Mouse (Mus musculus) E14TG2a.4 (cell line): ENCODE measurements at regions not wholly inside any gene's neighbourhood (a gene's known extent, or its start where the extent isn't known, plus 50 kb on each side); places are given as distances from the start of the nearest gene placed in this dataset.
A peak's percentile ranks its signal among the peaks of the same experiment; 100 is the strongest.

Experiments
- H3K27me3 ChIP-seq: 2 replicates; pipeline ENCODE4 v1.6.1; 2014; ENCODE audit warnings: low read length, control low read depth; ENCODE audit not compliant: insufficient read depth
- H3K36me3 ChIP-seq: 2 replicates; pipeline ENCODE4 v1.6.1; 2014; ENCODE audit warnings: low read length, control low read depth; ENCODE audit not compliant: insufficient read depth
- H3K4me1 ChIP-seq: replicated peaks from 2 replicates; pipeline ENCODE4 v1.6.1; 2014; ENCODE audit warnings: low read depth, low read length, control low read depth
- H3K4me3 ChIP-seq: replicated peaks from 2 replicates; pipeline ENCODE4 v1.5.1; 2014; ENCODE audit warnings: mild to moderate bottlenecking, low read length
- H3K9me3 ChIP-seq: 2 replicates; pipeline ENCODE4 v1.6.1; 2014; ENCODE audit warnings: low read length, control low read depth
- CTCF ChIP-seq: conservative IDR thresholded peaks from 2 replicates; pipeline ENCODE4 v1.5.1; 2014; ENCODE audit warnings: low read length
- NANOG ChIP-seq: IDR thresholded peaks from 2 replicates; pipeline ENCODE4 v1.6.1; 2014; ENCODE audit warnings: borderline replicate concordance, low read length, mixed read lengths
- POU5F1 ChIP-seq: IDR thresholded peaks from 2 replicates; pipeline ENCODE4 v1.6.1; 2014; ENCODE audit warnings: low read length, borderline replicate concordance

- Histone ChIP-seq H3K4me3 (no peak overlapping the region), H3K9me3 (no peaks in the 10 kb centered on the region), H3K4me1 (peaks cover 31% of the 10 kb centered on the region), H3K36me3 (no peaks in the 10 kb centered on the region), H3K27me3 (no peaks in the 10 kb centered on the region)
- TF ChIP-seq CTCF (no peak), NANOG (no peak), POU5F1 (no peak)
These were observed 167.5 kb downstream of the Faxc start for GRCm38 (mm10) chr4:22098605-22099004.

DNA sequence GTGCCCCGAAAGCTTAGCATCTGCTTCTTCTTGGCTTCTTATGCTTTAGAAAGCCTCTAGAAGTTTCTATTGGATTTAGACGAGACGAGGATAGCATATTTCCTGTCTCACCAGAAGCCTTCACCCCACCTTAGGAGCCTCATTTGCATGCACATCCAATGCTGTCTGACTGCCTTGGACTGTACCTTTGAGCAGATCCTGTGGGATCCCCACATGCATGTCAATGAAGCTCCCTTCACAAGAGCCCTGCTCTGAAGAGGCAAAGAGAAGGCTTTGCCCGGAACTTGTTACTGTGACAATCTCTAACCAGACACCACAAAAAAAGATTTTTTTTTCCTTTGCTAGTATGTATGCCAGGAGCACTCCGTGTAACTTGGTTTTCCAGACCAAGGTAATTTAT is 171.3 kb downstream of the Faxc start:
- TF ChIP-seq NANOG (no peak), CTCF (no peak), POU5F1 (no peak)
- Histone ChIP-seq H3K4me1 (peaks cover 5% of the 10 kb centered on the region; the same call in 1 of the 2 replicates), H3K9me3 (no peaks in the 10 kb centered on the region), H3K36me3 (no peaks in the 10 kb centered on the region), H3K27me3 (no peaks in the 10 kb centered on the region), H3K4me3 (no peak overlapping the region)

- Histone ChIP-seq H3K4me3 (no peak overlapping the region), H3K36me3 (no peaks in the 10 kb centered on the region), H3K27me3 (no peaks in the 10 kb centered on the region), H3K4me1 (peaks cover 5% of the 10 kb centered on the region; the same call in 1 of the 2 replicates), H3K9me3 (no peaks in the 10 kb centered on the region)
- TF ChIP-seq CTCF: no peak
- no peak for TF ChIP-seq NANOG
- no peak for TF ChIP-seq POU5F1
These were observed 172.0 kb downstream of the Faxc start for GRCm38 (mm10) chr4:22103001-22103587.

DNA sequence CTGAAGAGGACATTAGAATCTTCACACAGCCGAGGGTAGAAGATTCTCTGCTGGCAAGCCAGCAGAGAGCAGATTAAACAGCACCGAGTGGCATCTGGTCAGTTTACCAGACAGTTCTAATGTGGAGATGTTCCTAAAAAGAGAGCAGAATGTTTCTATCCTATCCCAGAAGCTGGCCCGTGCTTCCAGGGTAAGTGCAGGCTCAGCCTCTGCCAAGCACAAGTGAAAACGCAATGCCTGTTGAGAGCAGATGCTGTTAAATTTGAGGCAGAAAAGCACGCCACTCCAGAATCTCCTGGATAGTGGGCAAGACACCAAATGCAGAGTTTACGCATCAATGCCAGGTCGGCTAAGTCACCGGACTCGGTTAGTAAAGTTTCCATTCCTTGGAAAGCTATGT is 175.8 kb downstream of the Faxc start:
- Histone ChIP-seq H3K36me3 (no peaks in the 10 kb centered on the region), H3K9me3 (peaks cover 2% of the 10 kb centered on the region; the same call in 1 of the 2 replicates), H3K4me1 (peaks cover 5% of the 10 kb centered on the region; the same call in 1 of the 2 replicates), H3K4me3 (no peak overlapping the region), H3K27me3 (no peaks in the 10 kb centered on the region)
- TF ChIP-seq CTCF (no peak), NANOG (no peak), POU5F1 (no peak)

DNA sequence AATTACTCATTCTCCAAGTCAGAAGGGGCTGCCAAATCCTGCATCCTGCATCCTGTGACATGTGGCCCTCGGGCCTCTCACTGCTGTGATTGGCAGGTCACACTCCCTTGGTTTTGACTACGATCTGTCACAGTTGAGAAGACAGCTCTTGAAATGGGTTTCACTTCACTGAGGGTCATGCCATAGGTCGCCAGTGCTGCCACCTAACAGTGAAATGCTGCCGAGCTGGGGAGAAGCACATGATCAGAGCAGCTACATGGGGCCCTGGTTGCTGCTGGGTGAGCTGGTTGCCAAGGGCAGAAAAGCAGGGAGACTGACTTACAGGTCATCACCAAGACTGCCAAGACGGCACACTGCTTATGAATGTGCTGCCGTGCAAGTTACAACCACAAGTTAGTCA is 178.3 kb downstream of the Faxc start:
- no peaks in the 10 kb centered on the region for H3K36me3 ChIP-seq
- TF ChIP-seq CTCF (no peak), NANOG (no peak), POU5F1 (no peak)
- H3K9me3 ChIP-seq: peaks cover 2% of the 10 kb centered on the region; the same call in 1 of the 2 replicates
- H3K4me3 ChIP-seq: no peak overlapping the region
- H3K27me3 ChIP-seq: no peaks in the 10 kb centered on the region
- H3K4me1 ChIP-seq: peaks cover 4% of the 10 kb centered on the region; the same call in 1 of the 2 replicates

DNA sequence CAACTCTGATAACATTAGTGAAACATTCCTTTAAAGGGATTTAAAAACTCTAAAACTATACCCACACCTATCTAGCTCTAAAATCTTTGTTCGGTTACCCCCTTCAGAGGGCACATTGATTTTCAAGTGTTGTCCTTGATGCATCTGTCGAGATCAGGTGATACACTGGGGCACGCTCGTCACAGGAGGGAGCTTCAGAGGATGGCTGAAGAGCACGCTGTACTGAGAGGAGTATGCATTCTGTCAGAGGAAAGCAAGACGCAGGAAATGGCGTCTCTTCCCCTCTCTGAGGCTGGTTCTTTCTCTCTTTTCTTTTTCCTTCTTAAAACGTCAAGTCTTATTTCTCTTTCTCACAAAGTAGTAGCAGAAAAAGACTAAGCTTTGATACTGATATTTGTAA is 179.3 kb downstream of the Faxc start:
- Histone ChIP-seq H3K36me3 (no peaks in the 10 kb centered on the region), H3K9me3 (peaks cover 2% of the 10 kb centered on the region; the same call in 1 of the 2 replicates), H3K4me3 (no peak overlapping the region), H3K27me3 (no peaks in the 10 kb centered on the region), H3K4me1 (peaks cover 13% of the 10 kb centered on the region)
- TF ChIP-seq NANOG (no peak), POU5F1 (no peak), CTCF (no peak)

DNA sequence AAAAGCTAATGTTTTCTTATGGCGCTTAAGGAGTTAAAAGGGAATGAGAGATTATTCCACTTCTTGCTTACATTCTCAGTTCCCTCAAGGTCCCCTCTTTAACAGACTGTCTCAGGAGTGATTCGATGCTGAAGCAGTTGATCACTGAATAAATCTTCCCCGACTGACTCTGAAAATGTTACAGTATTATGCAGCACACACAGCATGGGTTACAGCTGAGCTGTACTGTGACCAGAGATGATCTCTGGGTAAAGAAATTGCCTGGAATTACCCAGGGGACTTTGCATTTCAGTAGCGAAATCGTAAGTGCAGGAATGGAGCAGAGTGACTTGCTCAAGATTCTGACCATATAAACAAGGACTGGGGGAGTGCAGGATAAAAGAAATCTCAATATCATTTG is 181.1 kb downstream of the Faxc start:
- no peaks in the 10 kb centered on the region for H3K36me3 ChIP-seq
- no peaks in the 10 kb centered on the region for H3K27me3 ChIP-seq
- no peak overlapping the region for H3K4me3 ChIP-seq
- H3K4me1 ChIP-seq: peaks cover 13% of the 10 kb centered on the region
- H3K9me3 ChIP-seq: peaks cover 2% of the 10 kb centered on the region; the same call in 1 of the 2 replicates
- TF ChIP-seq CTCF (no peak; the same call in 1 of the 2 replicates), NANOG (no peak), POU5F1 (no peak)

GRCm38 (mm10) chr4:22114451-22114850 is 183.3 kb downstream of the Faxc start:
- no peak overlapping the region for H3K4me3 ChIP-seq
- H3K9me3 ChIP-seq: peaks cover 2% of the 10 kb centered on the region; the same call in 1 of the 2 replicates
- H3K36me3 ChIP-seq: no peaks in the 10 kb centered on the region
- H3K4me1 ChIP-seq: peaks cover 13% of the 10 kb centered on the region
- no peaks in the 10 kb centered on the region for H3K27me3 ChIP-seq
- TF ChIP-seq CTCF (no peak), NANOG (peak; percentile 62; the same call in 1 of the 2 replicates), POU5F1 (no peak)

DNA sequence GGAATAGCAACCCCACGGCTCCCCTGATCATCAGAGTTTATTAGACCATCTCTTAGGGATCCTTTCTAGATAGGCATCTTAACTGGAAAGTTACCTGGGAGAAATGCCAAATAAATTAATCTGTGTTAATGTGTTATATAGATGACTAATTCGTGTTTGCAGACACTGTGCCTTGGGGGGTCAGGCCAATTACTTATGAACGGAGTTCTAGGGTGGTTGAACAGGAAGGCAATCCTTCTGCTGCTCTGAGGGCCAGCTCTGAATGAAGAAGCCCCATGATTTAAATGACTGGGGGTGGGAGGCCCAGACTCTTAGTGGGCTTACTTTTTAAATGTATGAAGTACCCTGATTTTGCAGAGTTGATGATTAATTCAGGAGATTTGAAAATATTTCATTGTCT is 188.7 kb downstream of the Faxc start:
- TF ChIP-seq NANOG (no peak), CTCF (no peak), POU5F1 (no peak)
- Histone ChIP-seq H3K9me3 (no peaks in the 10 kb centered on the region), H3K4me1 (peaks cover 4% of the 10 kb centered on the region), H3K27me3 (peaks cover 8% of the 10 kb centered on the region; the same call in 1 of the 2 replicates), H3K36me3 (no peaks in the 10 kb centered on the region), H3K4me3 (no peak overlapping the region)
